Mouse (Mus musculus) B cell, adult 2 months (primary cell): ENCODE measurements around the gene Gm5134.

ENCODE experiments used
- DNase-seq, 2 experiments: peaks; one replicate each; pipeline ENCODE4 v3.0.0; 2022

Gm5134 gene

GRCm38 (mm10) chr10:76045343-76045742 lies 91.0 kb downstream of the Gm5134 start:
- DNase-seq = no peak

GRCm38 (mm10) chr10:76046754-76047153 lies 92.4 kb downstream of the Gm5134 start:
- DNase-seq = no peak

GRCm38 (mm10) chr10:76047182-76047869 lies 93.0 kb downstream of the Gm5134 start:
- DNase-seq = no peak

- DNase-seq = no peak
Measured at GRCm38 (mm10) chr10:76048967-76049366, 94.7 kb downstream of the Gm5134 start.

GRCm38 (mm10) chr10:76051860-76052259 lies 97.5 kb downstream of the Gm5134 start:
- DNase-seq = no peak
